Mouse (Mus musculus) adipocyte (in vitro differentiated cells): ENCODE measurements around the gene Rab11fip5.

Source experiments
- DNase-seq: peaks from one replicate; pipeline ENCODE4 v3.0.0-alpha.2; 2016; ENCODE audit warnings: low spot score

Rab11fip5 gene

DNA sequence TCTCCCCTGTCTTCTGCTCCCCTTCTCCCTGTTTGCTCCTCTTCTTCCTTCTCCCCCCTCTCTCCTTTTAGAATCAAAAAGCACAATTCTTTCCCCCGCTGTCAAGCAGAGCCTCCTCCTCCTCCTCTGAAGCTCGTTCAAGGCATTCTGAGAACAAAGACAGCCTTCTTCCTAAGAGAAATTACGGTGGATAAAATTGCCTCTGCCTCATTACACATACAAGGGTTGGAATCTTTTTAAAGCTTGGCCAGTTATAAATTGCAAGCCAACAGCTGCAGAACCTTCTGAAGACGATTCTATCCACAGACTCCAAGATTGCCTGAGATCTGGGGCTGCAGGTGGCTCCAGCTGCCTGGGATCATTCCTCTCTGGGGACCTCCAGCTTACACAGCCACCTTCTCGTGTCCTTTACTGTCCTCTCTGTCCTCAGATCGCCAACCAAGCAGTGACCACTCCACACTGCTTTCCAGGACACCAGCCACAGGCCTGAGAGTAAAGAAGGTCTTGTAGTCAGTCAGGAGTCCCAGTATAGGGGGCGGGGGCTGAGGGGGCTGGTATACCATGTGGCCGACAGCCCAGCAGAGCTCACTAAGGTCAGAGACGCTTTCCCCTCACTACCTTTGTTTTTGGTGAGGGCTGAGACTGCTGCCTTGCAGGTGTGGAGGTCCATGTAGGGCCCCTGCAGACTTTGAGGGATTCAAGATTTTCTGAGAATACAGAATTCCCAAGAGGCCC is 60.2 kb downstream of the Rab11fip5 start:
- no peak for DNase-seq

DNA sequence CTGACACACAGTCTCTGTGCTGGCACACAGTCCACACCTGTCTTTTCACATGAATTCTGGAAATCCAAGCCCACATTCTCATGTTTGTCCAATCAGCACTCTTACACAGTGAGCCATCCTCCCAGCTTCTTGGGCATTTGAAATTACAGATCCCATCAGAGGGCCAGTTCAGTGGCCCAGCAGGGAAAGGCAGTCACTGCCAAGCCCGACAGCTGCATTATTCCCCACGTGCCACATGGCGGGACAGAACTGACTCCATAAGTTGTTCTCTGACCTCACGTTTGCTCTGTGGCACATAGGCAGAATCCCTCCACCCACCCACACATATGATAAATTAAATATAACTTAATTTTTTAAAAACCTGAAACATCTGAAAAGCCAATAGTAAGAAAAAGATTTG is 66.5 kb downstream of the Rab11fip5 start:
- DNase-seq, result no peak

DNA sequence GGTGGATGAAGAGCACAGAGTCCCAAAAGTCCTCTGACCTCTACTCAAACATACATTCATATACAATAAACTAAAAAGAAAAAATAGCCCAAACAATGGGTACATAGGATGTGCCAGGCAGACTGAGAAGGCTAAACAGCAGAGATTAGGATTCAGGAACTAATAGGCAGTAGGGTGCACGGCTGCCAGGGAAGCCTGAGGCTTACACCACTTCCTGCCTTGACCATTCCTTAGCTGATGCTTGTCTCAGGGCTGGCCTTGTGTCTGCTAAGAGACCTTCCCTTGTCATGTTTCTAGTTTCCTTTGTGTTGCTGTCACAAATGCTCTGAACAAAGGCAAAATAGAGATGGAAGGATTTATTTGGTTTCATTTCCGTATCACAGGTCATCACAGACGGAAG is 68.1 kb downstream of the Rab11fip5 start:
- no peak for DNase-seq

DNA sequence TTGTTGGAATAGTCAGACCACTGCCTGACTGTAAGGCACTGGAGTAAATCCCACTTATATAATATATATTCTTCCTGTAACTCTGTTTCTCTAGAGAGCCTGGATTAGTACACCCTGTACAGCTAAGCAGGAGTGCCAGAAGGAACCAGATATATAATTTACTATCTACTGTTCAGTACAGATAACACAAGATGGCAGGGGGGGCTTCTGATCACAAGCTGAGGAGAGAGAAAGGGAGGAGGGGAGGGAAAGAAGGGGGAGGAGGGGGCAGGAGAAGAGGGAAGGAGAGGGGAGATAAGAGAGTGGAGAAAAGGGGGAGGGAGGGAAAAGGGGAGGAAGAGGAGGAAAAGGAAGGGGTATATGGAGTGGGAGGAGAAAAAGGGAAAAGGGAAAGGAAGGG is 68.6 kb downstream of the Rab11fip5 start:
- no peak for DNase-seq

DNA sequence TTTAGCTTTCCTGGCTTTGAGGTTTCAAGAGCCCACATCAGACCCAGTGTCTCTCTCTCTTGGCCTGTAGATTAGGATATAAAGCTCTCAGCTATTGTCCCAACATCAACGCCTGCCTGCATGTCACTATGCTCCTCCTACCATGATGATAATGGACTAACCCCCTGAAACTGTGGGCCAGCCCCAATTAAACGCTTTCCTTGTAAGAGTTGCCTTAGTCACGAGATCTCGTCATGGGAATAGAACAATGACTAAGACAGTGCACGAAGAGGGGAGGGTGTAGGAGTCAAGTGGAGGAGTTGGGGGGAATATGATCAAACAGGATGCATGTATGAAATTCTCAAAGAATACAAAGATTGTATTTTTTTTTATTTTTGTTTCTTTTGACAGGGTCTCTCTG is 69.5 kb downstream of the Rab11fip5 start:
- no peak for DNase-seq

DNA sequence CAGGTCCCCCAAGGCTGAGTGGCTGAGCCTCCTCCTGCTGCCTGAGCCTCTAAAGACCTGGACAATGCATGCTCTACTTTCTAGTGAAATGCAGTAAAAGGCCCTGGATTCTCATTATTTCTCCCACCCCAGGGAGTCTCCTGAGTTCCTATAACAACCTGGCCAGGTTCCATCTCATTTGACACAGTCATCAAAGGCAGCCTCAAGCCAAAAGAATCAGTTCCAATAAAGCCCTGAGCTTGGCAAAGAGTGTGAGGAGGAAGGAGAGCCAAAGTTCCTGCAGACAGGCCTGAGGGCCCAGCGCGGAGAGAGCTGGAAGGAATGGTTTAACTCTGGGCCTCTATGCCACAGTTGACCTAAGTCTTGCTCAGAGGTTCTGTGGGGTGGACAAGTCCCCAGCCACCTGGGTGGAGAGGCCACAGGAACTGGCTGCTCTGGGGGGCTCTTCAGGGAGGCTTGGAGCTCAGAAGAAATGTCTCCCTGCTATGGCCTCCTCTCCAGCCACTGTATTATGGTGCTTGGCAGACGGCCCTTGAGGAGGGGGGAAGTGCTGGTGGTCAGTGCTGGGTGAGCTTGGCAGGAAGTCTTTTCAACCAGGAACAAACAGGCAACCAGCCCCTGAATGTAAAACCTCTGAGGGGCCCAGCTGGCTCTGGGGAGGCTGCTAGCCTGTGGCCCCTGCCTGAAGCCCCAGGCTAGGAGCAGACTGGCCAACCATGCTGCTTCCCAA is 71.9 kb downstream of the Rab11fip5 start:
- peak; percentile 89 for DNase-seq

DNA sequence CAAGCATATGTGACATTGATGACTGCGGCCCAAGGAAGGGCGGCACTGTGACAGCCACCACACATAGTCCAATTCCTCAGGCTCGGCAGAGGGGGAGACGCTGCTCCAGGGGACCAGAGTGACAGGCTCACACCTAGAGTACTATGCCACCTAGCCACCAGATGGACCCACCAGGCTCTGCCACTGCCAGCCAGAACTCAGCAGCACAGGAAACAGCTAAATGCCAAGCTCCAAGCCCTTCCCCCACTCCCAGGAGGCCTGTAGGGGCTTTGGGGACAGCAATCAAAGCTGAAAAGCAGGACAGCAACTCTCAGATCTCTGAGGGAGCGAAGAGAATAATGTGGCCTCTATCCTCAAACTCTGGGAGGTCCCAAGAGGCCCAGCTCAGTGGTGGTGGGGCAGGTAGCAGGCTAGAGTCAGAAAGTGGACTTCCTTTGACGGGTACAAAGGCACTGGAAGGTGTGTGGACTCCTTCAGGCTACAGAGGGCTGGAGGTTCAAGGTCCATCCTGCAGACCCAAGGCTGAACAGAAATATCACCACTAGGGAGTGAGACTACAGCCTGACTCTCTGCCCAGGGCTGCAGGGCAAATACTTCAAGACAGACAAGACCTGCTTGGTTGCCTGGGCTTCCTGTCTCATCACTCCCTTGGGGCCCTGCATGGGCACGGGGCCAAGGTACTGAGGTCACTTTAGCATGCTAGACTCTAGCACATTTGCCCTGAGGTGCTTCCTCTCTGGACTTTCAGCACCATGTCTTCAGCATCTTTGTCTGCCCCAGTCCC is 78.9 kb downstream of the Rab11fip5 start:
- DNase-seq, result peak; percentile 88

DNA sequence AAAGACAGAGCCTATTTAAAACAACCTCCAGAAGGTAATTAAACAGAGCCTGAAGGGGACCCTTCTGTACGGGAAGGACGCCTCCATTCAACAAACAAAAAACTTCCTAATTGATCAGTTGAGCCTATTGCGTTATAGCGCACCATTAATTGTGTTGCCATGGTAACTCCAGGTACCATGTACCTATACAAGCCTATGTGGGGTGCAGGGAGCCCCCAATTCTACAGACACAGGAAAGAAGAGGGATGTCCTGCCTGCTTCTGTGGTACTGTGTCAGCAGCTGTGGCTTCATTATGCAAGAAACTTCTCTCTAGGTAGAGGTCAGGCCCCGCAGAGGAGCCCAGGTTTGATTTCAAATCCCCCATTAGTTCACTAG is 80.4 kb downstream of the Rab11fip5 start:
- no peak for DNase-seq

DNA sequence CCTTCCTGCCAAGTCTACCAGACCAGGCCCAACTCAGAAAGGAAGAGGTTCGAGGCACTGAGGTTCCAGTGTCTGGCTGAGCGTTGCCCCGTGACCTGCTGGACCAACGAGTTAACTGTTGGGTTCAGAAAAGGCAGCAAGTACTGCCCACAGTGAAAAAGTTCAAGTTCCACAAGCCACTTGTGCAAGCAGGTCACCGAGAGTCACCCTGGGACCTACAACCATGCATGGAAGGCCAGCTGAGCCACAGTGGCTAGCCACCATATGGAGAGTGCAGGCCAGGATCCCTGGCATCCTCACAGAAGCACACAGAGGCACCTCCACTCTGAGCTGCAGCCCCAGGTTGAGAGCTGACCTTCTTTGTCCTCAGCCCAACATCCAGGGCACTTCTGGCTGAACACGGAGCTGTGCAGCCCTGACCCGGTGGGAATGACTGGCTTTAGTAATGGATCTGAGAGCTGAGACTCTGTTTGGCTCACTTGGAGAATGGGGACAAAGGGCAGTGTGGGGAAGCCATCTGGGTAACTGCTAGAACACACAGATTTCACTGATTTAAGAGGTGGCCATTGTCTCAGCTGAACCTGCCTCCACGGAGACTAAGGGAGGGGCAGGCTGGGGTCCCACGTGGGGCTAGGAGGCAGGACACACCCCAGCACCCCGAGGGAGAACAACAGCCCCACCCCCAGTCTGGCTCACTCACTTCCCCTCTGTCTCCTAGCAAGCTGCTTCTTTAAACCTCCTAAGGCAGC is 81.0 kb downstream of the Rab11fip5 start:
- peak; percentile 81 for DNase-seq

DNA sequence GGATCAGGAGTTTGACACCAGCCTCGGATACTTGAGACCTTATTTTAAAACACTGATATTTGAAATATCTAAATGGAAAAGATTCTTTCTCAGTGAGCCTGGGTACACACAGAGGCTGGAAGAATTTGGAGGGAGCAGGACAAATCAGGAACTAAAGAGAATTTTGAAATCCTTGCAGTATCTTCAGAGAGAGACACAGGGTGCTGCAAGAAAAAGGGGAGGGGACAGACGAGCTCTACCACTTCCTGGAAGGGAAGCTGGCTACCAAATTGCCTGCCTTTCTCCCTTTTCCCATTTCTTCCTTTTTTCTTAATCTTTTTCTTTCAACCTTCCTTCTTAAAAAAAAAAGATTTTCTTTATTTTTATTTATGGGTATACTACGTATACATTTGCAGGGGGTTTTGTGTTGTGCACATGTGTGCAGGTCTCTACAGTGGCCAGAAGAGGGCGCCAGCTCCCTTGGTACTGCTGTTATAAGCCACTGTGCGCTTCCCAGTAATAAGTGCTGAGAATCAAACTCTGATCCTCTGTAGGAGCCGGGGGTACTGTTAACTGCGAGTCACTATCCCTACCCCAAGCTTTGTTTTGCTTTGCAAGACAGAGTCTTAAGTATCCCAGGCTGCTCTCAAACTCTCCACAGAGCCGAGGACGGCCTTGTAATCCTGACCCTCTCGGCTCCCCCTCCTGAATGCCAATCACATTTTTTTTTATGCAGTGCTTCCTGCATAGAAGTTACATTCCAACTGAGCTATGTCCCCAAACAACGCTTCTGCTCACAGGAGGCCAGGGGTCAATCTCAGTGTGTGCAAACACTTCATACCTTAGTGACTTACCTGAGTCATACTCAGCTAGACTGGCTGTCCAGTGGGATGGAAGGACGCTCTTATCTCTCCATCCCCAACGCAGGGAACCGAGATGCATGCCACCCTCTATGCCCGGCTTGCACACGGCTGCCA is 83.3 kb downstream of the Rab11fip5 start:
- DNase-seq, result no peak

DNA sequence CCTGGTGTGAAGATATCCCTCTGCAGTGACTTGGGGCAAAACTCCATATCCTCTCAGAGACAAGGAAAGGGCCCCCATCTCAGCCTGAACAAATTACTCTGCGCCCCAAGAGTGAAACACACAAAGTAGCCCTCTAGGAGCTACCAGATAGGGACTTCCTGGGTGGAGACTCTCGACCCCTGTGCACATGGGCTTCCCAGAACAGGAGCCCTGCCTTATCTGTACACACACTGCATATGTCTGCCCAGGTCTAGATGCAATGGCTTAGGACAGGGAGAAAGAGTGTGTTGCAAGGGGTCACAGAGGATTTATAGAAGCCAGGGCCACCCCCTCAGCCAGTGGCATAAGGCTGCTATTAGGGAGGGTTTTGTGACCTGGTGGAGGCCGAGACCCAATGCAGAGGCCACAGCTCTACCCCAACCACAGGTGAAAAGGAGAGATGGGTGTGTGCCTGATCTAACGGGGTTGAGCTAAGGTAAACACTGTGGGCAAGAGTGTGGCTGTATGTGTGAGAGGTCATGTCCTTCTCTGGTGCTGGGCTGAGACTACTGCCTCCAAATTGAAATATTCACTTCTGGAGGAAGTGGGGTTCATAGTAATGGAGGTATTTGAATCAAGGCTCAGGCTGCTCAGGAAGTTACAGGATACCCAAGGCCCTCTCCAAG is 86.1 kb downstream of the Rab11fip5 start:
- DNase-seq, result no peak

DNA sequence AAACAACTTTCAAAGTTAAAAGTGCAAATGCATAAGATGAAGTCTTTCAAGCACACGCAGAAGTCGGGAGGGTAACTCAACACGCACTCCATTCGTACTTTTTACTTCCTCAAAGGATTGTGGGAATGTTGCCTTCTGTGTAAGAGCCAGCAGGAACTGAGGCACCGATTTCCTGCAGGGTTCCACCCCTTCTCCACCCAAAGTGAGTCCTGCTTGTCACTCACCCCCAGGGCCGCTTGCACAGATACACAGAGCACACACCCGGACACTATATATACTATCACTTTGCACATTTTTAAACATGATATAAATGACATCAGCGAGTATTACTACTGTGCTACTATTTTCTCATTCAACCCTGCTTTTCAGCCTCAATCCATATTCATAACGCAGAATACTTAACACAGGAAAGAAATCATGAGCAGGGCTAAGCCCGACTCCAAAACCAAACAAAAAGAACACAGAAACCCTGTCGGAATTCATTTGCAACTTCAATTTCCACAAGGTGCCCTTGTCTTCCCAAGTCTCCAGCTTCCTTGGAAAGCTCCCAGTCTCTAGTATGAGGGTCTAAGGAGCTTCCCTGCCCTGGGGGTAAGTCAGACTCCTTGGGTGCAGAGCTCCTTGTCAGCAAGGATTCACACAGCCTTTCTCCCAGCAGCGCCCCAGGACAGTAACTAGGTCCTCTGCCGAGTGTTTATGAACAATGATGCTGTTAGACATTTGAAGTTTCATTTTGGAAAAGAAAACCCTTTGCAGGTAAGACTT is 88.0 kb downstream of the Rab11fip5 start:
- DNase-seq, result no peak
